Mouse (Mus musculus) ovary, adult 18-20 months (tissue): ENCODE data around the gene Vps36.

Source experiments
- DNase-seq: peaks from one replicate; pipeline ENCODE4 v3.0.0; 2022; ENCODE audit warnings: low spot score, mixed read lengths

Vps36 gene

DNA sequence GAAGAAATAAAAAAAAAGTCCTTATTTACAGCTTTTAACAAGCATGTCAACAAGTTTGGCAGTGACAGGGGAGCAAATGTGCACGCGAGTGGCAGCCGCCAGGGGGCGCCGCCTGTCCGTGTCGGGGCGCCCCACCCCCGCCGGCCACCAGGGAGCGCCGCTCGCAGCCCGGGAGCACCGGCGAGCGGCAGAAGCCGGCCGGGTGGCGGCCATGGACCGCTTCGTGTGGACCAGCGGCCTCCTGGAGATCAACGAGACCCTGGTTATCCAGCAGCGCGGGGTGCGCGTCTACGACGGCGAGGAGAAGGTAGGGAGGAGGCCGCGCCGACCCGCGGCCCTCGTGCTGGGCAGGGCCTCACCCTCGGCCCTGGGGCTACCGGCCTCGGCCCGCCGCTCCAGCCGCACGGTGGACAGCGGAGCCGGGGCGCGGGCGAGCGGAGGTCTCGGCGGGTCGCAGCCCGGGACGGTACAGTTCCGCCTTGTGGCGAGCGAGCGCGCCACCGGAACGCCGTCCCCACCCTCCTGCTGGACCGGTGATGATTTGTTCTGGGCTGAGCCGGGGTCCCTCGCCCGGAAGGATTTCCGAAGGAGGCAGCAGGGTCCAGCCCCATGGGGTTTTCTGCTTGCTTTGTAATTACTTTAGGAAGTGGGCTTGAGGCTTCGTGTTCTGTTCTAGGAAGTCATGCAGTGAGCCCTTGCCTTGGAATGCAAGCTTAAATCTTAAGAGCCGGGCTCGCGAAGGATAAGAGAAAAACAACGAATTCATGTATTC lies at the start of gene Vps36:
Gene Vps36, plus strand, starts transcription at position 150 of the 772 bp plus-strand sequence.
- DNase-seq: peak; percentile 76

DNA sequence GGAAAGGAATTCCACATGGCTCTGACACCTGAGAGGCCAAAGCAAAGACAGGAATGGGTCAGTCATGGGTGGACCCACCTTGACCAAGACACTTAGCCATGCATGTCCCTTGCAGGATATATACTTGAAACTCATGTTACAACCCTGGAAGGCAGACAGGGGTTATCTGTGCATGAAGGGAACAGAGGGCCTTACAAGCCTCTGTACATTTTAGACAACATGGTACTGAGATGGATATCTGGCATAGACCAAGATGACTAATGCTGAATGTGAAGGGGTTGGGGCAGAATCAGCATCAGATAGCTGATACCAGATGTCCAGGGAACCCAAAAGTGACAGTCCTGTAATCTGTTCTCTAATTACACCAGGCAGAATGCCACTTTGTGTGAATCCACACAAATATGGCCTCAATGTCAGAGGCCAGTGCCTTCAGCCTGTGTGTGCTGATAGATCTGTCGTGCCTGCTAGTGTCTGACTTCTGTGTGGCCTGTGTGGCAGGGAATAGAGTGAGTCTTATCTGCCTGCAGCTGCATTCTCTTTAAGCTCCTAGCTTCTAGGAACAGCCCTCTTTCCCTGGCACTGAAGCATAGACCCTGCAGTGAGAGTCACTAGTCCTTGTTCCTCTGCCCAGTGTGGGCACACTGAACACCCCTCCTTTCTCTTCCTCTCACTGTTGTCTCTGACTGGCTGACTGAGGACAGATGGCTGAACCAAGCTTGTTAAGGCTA lies 48.7 kb upstream of the Vps36 start:
- no peak for DNase-seq

DNA sequence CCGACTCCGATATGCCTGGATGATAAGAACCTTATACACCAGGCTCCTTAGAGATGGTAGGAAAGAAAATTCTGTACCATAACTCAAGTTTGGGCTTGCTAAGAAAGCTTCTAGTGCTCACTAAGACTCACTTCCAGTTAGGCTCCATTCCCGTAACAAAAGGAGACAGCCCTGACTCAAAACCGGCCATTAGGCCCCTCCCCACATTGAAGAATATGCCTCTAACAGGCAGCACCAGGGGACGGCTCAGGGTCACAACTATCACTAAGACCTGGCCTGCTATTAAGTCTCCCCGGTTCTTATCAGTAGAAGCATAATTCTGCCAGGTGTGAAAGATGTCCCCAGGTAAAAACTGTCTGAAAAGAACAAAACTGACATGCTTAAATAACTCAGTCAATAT lies 46.8 kb upstream of the Vps36 start:
- no peak for DNase-seq

DNA sequence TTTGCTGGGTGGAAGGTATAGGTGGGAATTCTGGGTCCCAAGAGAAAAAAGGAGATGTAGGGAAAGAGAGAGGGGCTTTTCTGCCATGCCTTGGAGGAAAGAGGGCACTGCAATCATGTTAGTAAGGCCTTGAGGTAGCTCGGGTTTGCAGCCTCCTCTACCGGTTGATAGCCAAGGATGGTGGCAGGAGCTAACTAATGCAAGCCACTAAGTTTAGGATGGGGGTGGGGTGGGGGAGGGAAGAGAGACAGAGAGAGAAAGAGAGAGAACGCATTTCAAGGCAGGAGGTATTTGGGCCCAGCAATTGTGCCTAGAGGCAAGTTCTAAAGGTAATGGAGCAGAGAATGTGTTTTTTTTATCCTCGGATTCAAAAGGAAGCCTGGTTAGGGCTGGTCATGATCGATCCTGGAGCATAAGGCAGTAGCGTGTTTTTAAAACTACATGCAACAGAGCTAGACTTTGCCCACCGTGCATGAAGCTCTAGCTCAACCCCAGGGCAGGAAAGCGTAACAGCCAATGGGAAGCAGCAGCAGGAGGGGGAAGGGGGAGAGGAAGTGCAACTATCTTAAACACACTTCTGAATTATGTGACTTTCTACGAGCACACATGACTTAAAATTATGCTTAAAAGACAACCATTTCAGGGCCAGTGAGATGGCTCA lies 44.8 kb upstream of the Vps36 start:
- no peak for DNase-seq

DNA sequence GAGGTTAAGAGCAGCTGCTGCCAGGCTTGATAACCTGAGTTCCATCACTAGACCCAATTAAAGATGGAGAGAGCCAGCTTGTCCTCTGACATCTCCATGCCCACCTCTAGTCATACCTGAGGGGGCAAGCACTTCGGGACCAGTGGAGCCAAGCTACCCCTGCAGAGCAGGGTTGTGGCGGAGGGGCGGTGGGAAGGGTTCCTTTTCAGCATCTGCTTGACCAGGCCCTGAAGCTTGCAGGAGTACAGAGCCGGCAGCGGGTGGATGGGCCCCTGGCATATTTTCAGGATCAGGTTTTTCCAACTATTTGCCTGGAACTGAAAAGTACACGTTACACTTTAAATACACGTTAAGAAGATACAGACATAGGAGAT lies 44.3 kb upstream of the Vps36 start:
- DNase-seq: no peak

DNA sequence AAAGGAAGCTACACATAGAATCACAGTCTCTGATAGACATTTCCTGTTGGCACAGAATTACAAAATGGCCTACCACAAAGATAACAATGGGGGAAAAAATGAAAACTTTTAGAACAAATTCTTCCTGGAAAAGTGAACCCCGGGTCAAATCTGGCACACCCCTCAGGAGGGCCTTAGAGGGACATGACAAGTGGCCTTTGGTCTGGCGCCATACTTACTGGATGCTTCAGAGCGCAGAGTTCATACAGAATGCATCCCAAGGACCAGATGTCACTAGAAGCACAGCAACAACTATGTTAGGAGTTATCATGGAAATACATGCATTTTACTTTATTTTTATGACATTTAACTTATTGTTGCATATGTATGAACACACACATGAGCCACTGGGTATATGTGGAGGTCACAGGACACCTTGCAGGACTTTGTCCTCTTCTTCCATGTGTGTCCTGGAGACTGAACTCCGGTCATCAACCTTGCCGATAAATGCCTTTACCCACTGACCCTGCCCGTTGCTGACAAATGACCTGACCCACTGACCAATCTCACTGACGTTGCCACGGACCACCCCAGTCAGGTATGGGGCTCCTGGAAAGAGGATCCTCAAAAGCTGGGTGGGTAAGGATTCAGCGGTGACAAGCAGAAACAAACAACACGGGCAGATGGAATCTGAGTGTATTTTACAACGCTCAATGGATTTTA lies 42.8 kb upstream of the Vps36 start:
- DNase-seq: no peak

DNA sequence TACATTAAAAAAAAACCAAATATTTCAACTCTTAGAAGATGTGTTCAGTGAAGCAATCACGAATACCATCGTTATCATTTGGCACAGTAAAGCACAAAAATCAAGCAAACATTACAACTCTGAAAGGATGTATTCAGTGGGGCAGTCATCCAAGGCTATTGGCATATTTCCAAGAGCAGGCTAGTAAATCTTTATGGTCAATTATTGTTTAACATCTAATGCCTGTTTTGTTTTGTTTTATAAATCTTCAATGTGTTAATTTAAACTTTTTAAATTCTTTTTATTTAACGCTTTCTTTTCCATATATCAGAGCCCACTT lies 42.3 kb upstream of the Vps36 start:
- DNase-seq: no peak

DNA sequence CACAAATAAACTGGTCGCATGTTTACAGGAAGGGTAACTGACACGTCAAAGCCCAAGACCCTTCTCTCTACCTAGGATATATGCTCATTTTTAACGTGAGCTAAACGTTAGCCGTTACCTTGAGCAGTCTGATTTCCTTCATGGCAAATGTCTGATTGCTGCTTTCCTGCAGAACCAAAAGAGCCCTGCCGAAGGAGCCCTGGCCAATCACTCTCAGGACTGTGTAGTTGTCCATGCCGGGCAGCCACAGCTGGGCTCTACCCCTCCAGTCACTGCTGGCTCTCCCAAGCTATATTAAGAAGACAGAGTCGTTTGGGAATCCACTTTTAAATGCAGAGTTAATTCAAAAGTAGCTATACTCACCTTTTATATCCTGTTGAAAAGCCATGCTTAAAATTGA lies 30.4 kb upstream of the Vps36 start:
- no peak for DNase-seq

DNA sequence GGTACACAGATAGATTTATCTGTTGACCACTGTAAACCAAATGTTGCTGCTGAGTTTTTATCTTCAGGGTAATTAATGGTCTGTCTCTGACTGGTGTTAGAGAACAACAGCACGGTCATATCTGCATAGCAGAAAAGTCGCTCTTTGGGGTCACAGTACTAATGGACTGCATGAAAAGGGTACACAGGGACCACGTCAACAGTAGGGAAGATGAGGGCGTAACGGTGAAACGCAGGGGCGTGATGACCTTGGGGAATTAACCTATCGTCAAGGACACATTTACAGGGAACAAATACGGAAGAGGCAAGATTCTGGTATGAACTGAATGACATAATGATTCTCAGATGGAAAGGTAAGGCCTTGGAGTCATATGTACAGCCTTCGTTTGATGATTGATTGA lies 28.2 kb upstream of the Vps36 start:
- DNase-seq: no peak

DNA sequence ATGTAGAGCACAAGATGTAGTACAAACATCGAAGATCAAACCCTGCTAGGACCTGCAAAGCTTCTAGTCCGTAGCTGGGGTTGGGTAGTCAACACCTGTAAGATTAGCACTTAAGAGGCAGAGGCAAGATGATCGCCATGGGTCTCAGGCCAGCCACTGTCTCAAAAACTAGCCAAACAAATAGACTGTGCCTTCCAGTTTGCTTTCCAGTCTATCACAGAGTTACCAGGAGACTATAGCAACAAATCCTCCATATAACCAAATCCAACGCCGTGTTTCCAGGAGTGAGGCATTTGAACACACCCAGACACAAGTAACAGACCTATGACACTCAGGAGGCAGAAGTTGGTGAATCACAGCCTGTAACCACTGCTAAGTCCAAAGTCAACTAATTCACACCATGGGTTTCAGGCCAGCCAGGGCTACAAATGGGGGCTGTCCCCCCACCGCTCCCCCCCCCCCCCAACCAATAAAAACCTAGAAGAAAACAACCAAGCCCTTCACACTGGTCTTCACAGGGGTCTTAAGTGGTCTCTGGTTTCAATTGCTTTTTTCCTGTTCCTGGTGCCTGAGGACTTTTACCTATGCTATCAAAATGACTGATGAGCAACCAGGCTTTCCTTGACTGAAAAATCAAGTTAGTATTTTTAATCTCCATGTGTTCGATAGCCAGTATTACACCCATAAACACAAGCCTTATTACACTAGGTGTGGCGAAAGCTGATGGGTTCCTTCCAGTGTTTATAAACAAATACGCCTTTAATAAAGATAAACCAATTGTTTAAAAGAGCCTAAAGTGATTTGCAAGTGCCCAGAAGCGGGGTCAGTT lies 27.1 kb upstream of the Vps36 start:
- no peak for DNase-seq

DNA sequence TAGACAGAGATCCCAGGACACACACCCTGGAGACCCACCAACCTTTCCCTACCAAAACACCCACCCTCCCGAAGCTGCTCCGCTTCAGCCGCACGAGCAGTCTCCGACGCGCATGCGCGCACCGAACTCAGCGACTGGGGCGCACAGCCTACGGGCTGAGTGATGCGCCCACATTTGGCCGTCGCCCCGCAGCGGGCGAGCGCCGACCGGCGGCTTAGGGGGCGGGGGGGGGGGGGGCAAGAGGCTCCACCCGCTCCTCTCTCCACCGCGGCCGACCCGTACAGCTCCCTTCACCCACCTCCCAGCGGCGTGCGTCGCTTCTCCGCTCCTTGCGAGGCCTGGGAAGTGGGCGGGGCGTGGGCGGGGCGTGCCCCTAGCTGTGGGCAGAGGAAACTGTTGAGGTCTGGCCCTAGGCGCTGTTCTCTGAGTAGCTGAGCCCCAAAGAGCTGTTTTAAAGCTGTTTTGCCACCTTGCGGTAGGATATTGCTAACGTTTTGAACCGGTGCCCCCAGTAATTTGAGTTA lies 26.5 kb upstream of the Vps36 start, which contains the start of gene Nek3:
Gene Nek3, minus strand, starts transcription at position 356 of the 524 bp plus-strand sequence.
- peak; percentile 82 for DNase-seq

DNA sequence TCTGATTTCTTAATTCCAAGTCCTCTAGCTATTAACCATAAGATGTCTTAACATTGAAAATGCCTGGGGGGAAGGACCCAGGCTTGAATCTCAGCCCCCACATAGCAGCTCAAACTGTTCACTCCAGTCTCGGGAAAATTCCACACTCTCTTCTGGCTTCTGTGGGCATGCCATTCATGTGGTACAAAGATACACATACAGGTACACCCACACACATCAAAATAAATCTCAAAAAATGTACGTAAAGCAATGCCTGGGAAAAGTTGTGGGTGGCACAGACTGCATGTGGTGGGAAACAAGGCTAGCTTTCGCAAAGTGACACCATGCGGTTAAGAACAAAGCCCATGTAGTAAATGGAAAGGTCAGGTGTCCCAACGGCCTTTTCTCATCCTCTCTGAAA lies 23.4 kb upstream of the Vps36 start:
- DNase-seq: no peak

DNA sequence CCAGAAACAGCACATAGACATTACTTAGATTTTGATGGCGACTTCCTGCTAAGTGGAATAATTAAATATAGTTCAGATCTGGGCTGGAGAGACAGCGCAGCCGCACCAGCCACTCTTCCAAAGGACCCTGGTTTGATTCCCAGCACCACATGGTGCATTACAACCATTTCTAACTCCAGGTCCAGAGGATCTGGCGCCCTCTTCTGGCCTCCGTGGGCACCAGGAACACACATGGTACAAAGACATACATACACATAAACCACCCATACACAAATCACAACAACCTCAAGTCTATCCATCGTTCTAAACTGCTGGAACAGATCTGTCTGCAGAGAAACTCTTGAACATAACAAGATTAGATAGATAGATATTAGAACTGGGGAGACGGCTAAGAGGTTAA lies 16.6 kb upstream of the Vps36 start:
- DNase-seq: no peak

DNA sequence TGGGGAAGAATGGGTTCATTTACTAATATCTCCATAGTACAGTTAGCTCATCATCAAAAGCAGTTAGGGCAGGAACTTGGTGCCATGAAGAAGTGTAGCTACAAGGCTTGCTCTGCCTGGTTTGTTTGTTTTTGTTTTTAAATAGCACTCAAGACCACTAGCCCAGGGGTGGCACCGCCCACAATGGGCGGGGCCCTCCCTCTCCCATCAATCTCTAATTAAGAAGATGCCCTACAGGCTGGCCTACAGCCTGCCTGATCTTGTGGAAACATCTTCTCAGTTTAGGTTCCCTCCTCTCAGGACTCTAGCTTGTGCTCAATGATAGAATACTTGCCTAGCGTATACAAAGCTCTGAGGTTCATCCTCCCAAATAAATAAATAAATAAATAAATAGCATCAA lies 7.7 kb upstream of the Vps36 start:
- DNase-seq: no peak

DNA sequence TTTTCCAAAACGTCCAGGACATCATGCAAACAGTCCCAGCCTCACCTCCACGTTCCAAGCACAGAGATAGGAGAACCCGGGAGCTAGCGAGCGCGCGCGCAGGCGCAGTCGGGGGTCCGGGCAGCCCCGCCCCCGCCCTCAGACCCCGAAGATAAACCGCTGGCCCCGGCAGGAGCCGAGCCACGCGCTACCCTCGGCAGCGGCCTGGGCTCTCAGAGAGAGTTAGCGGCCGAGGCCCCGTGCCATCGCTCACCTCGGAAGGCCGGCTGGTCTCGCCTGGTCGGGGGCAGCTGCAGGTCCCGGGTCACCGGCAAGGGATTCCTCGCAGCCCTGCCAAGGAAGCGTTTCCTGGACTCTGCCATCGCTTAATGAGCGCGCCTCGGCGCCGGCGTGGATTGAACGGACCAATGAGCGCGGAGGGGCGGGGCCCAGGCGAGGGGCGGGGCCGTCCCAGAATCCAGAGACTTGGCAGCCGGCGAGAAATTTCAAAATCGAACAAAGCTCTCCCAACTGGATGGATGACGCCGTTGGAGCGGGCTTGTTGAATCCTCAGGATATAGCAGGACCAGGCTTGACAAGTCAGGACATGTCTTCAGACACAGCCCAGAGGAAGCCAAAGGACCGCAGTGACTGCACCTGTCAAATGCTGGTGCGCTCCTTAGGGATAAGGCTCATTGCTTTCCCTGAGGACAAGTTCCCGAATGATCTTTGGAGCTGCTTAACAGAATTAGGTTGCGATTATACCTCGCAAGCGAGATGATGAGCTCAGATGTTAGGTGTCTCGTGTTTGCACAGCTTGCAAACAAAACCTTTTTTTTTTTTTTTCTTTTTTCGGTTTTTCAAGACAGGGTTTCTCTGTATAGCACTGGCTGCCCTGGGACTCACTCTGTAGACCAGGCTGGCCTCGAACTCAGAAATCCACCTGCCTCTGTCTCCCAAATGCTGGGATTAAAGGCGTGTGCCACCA lies 6.9 kb upstream of the Vps36 start, which contains the start of gene Ckap2:
Gene Ckap2, minus strand, starts transcription at position 389 of the 967 bp plus-strand sequence.
- DNase-seq: peak; percentile 81

DNA sequence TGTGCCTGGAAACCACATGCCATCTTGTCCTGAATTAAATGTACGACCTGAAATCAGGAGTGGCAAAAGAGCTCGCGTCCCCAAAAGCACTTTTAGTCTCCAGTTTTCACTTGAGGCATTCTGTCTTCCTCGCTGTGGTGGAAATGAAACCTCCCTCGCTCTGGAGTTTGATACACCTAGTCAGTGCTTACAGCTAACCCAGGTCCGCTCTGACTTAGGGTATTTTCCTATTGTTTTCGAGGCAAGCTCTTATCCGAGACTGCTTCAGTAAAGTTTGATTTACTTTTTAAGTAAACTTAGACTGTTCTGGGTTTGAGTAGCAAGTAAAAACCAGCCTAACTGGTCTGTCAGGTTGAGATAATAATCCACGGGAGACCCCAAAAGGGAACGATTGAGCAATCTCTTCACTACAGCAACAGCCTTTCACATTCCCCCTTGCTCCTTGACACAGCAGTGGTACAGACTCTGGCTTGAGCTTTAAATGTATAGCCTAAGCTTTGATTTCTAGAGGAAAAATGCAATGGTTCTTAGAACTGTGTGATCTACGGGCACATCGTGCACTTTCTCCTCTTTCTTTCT lies 912 bp downstream of the Vps36 start:
- DNase-seq: no peak

DNA sequence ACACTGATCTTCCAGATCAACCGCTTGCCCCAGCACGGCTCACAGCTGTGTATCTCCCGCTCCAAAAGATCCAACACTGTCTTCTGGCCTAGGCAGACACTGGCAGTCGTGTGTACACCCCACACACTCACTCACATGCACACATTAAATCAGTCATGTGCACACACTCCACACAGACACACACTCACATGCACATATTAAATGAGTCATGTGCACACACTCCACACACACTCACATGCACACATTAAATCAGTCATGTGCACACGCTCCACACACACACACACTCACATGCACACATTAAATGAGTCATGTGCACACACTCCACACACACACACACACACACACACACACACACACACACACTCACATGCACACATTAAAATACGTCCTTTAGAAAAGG lies 5.3 kb downstream of the Vps36 start:
- no peak for DNase-seq

DNA sequence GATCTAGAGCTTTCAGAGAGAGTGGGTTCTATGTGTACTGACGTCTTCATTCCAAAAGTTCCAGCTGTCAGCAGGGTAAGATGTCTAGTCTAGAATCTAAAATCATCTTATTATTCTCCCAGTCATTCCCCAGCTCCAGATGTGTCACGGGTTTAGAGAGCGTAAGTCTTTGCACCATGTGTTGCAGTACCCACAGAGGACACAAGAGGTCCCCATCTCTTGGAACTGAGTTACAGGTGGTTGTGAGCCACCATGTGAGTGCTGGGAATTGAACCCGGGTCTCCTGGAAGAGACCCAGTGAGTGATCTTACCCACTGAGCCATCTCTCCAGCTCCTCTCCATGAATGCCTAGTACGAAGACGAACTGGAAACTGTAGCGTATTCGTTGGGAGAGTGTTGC lies 6.9 kb downstream of the Vps36 start:
- DNase-seq: no peak

DNA sequence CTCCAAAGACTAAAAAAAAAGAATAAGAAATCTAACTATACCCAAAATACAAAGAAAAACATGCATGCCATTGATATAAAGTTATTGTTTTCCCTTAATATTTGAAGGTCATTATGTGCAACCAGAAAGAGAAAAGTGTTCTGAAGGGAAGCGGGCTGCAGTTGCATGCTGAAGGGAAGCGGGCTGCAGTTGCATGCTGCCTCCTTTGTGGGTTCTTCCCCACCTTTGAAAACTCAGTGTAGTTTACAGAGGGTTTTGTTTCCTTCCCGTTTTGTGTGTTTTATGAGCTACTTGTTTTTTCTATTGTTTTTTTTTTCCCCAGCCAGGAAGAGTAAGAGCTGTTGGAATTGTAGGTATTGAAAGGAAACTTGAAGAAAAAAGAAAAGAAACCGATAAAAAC lies 14.9 kb downstream of the Vps36 start:
- no peak for DNase-seq

DNA sequence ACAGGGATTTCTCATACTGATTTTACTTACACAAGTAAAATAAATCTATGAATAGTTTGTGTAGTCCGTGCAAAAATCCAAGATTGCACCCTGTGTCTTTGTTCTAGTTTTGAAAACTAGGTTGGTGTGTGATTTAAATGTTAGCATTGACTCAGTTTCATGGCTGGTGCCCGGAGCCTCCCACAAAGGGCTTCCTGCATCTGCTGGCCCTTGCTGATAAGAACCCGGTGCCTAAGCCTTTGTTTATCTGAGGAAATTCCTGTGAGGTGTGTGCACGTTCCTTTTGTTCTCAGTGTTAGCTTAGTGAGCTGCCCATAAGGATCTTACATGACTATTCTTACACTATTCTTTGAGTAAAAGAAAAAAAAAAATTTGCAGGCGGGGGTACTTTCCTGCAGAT lies 16.4 kb downstream of the Vps36 start:
- DNase-seq: no peak
